Mouse (Mus musculus): ENCODE measurements at regions not wholly inside any gene's neighbourhood (a gene's known extent, or its start where the extent isn't known, plus 50 kb on each side); places are given as distances from the start of the nearest gene placed in this dataset.

DNA sequence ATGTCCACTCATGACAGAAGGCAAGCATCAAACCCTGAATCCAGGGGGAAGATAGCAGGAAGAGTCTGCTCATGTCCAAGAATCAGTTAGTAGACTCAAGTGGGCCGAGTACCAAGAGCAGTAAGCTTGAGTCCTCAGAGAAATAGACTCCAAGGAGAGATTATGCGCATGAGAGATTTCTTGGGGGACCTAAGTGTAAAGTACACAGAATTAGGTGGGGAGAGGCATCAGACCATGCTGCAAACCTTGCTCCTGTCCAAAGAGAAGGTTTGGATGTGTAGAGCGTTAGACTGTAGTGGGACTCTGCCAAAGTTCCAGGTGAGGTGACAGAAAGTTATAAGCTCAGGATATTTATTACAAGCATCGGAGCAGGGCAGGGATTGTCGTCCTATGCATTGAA is 654.4 kb downstream of the Dhx35 start:
- Histone ChIP-seq H3K4me3 (no peak overlapping the region), H3K9me3 (replicated peaks) (no peaks in the 10 kb centered on the region), H3K9ac (no peak overlapping the region), H3K27ac (ENCODE audit: poor library complexity, severe bottlenecking) (no peak overlapping the region), H3K27me3 (replicated peaks) (no peaks in the 10 kb centered on the region), H3K36me3 (no peaks in the 10 kb centered on the region), H3K4me2 (no peak overlapping the region), H3K4me1 (replicated peaks) (no peaks in the 10 kb centered on the region)
- ATAC-seq (ENCODE audit: insufficient number of reproducible peaks, low FRiP score), result no peak
- WGBS, result 86% methylated on average over 5 of the region's 5 CpGs

DNA sequence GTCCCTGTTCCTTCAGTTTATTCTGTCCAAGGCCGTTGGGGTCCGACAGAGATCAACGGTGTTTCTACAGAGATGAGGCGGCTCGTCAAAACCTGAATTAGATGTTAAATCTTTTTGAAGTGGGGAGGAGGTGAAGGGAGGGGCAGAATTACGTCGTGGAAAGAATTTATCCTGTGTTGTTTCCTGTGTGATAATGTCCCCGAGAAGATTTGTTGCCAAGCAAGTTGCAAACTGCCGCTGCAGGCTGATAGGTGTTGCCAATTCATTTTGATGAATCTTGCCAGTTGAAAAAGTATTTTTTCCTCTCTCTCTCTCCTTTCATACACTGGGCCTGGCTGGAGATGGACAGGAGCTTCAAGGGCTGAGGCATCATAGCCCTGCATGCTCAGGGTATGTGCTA is 656.8 kb downstream of the Dhx35 start:
- Histone ChIP-seq H3K9ac (no peak overlapping the region), H3K27ac (ENCODE audit: poor library complexity, severe bottlenecking) (no peak overlapping the region), H3K4me1 (replicated peaks) (no peaks in the 10 kb centered on the region), H3K9me3 (replicated peaks) (no peaks in the 10 kb centered on the region), H3K27me3 (replicated peaks) (no peaks in the 10 kb centered on the region), H3K4me3 (no peak overlapping the region), H3K4me2 (no peak overlapping the region), H3K36me3 (no peaks in the 10 kb centered on the region)
- no peak for ATAC-seq (ENCODE audit: insufficient number of reproducible peaks, low FRiP score)
- WGBS, result 53% methylated on average over 9 of the region's 9 CpGs

DNA sequence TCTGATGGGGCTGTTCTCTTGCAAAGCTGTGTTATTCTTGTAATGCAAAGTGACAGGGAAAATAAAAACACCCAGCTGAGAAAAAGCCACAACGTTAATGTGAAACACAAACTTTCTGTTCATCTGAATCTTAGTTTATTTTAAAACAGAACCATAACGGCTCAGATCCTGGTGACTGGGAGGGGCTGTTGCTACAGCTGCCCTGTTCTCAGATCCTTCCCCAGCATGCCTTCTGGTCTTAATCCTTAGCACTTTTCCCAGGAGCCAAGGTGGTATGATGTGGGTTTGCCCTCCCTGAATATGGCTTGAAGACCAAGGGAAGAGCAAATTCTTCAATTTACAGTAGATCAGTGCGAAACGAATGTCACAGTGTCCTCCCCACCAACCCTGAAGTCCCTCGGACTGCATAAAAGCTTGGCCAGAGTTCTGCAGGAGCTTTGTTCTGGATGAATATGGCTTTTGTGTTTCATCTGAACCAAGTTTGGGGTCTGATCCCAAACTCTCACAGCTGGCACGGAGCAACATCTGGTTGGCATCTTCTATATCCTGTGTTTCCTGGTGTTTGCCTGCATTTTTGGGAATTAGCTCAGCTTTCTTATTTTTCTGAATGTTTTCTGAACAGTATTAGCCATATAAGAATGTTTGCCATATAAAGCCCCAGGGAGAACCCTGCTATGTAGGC is 686.9 kb downstream of the Dhx35 start:
- ATAC-seq (ENCODE audit: insufficient number of reproducible peaks, low FRiP score), result no peak
- no peak overlapping the region for H3K27ac ChIP-seq (ENCODE audit: poor library complexity, severe bottlenecking)
- no peaks in the 10 kb centered on the region for H3K27me3 ChIP-seq (replicated peaks)
- 72% methylated on average over 6 of the region's 6 CpGs for WGBS
- H3K4me2 ChIP-seq, result no peak overlapping the region
- H3K9me3 ChIP-seq (replicated peaks), result no peaks in the 10 kb centered on the region
- no peak overlapping the region for H3K9ac ChIP-seq
- no peaks in the 10 kb centered on the region for H3K4me1 ChIP-seq (replicated peaks)
- H3K36me3 ChIP-seq, result no peaks in the 10 kb centered on the region
- no peak overlapping the region for H3K4me3 ChIP-seq

DNA sequence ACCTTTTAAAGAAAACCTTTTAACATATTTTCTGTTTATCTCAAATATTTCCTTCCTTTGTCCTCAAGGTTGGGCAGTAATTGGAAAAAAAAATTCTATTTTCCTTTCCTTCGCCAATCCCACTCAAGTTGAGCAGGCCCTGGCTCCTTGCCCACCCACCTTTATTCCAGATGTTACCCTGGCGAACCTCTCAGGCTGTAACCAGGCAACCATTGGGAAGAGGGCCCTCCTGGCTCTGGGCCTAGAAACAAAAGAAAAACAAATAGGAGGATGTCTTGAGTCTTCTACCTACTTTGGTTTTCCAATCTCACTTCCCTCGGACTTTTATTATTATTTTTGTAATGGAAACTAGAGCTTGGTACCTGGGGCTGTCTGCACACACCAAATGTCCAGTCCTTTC is 696.5 kb downstream of the Dhx35 start:
- H3K4me2 ChIP-seq, result no peak overlapping the region
- H3K9ac ChIP-seq, result no peak overlapping the region
- no peaks in the 10 kb centered on the region for H3K27me3 ChIP-seq (replicated peaks)
- no peak overlapping the region for H3K27ac ChIP-seq (ENCODE audit: poor library complexity, severe bottlenecking)
- 0 out of 2 replicates have a peak, but pooled peaks cover 3% of the 10 kb centered on the region for H3K4me1 ChIP-seq (replicated peaks)
- no peaks in the 10 kb centered on the region for H3K36me3 ChIP-seq
- no peak for ATAC-seq (ENCODE audit: insufficient number of reproducible peaks, low FRiP score)
- no peak overlapping the region for H3K4me3 ChIP-seq
- no peaks in the 10 kb centered on the region for H3K9me3 ChIP-seq (replicated peaks)
- WGBS, result 59% methylated on average over 3 of the region's 3 CpGs

DNA sequence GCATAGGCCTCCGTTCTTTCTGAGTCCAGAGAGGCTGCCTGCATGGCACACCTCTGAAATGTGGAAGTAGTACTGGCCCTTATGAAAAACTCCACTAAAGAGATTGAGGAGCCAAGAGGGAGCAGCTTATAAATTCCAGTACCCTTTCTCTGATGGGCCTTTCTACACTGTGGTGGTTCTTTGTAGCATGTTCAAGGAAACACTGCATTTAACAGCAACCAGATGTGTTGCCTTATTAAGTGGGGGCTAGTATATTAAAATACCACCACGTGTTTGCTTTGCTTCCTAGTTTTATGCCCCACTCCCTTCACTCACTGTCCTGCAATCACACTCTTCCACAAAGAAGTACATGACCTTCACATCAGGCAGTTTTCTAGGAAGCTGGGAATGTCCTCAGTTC is 704.1 kb downstream of the Dhx35 start:
- no peak overlapping the region for H3K9ac ChIP-seq
- 63% methylated on average over 2 of the region's 2 CpGs for WGBS
- no peak for ATAC-seq (ENCODE audit: insufficient number of reproducible peaks, low FRiP score)
- H3K36me3 ChIP-seq, result no peaks in the 10 kb centered on the region
- 0 out of 2 replicates have a peak, but pooled peaks cover 2% of the 10 kb centered on the region for H3K9me3 ChIP-seq (replicated peaks)
- H3K27me3 ChIP-seq (replicated peaks), result no peaks in the 10 kb centered on the region
- H3K4me3 ChIP-seq, result no peak overlapping the region
- no peaks in the 10 kb centered on the region for H3K4me1 ChIP-seq (replicated peaks)
- no peak overlapping the region for H3K4me2 ChIP-seq
- H3K27ac ChIP-seq (ENCODE audit: poor library complexity, severe bottlenecking), result no peak overlapping the region

DNA sequence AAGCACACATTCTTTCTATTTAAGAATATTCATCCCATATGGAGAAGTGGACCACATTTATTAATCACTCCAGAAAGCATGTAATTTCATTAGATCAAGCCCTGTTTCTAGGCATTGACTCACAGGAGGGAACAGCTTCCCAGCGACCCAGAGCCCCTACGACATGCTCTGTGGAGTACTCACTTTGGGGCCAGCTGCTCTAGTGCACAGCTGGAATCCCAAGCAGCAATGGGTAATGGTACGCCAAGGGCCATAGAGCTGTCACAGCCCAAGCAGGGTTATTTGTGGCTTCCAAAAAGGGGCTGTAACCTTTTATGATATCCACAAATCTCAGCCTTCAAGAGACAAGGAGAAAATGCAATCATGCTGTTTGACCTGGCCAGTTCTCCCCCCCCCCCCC is 706.4 kb downstream of the Dhx35 start:
- Histone ChIP-seq H3K36me3 (no peaks in the 10 kb centered on the region), H3K27me3 (replicated peaks) (no peaks in the 10 kb centered on the region), H3K9me3 (replicated peaks) (0 out of 2 replicates have a peak, but pooled peaks cover 2% of the 10 kb centered on the region), H3K4me1 (replicated peaks) (no peaks in the 10 kb centered on the region), H3K4me3 (no peak overlapping the region), H3K27ac (ENCODE audit: poor library complexity, severe bottlenecking) (no peak overlapping the region), H3K4me2 (no peak overlapping the region), H3K9ac (no peak overlapping the region)
- 78% methylated on average over 3 of the region's 3 CpGs for WGBS
- no peak for ATAC-seq (ENCODE audit: insufficient number of reproducible peaks, low FRiP score)

DNA sequence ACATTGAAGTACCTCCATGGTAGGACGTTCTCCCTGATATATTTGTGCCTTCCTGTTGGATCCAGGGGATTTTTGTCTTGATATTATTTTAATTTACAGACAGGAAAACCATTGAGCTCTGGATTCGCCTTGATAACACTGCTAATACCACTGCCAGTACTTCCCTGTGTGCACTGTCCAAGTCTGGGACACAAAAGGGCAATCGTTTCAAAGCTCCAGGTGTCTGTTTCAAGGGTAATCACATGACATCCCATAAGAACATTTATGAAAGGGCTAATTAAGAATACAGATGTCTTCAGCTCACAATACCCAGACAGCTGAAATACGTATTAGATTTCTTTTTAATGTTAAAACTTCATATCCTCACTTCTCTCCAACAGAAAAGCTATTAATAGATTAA is 724.5 kb downstream of the Dhx35 start:
- 51% methylated on average over 4 of the region's 4 CpGs for WGBS
- no peaks in the 10 kb centered on the region for H3K4me1 ChIP-seq (replicated peaks)
- H3K9me3 ChIP-seq (replicated peaks), result no peaks in the 10 kb centered on the region
- H3K4me3 ChIP-seq, result no peak overlapping the region
- H3K9ac ChIP-seq, result no peak overlapping the region
- H3K36me3 ChIP-seq, result no peaks in the 10 kb centered on the region
- no peak for ATAC-seq (ENCODE audit: insufficient number of reproducible peaks, low FRiP score)
- no peak overlapping the region for H3K27ac ChIP-seq (ENCODE audit: poor library complexity, severe bottlenecking)
- no peaks in the 10 kb centered on the region for H3K27me3 ChIP-seq (replicated peaks)
- H3K4me2 ChIP-seq, result no peak overlapping the region

DNA sequence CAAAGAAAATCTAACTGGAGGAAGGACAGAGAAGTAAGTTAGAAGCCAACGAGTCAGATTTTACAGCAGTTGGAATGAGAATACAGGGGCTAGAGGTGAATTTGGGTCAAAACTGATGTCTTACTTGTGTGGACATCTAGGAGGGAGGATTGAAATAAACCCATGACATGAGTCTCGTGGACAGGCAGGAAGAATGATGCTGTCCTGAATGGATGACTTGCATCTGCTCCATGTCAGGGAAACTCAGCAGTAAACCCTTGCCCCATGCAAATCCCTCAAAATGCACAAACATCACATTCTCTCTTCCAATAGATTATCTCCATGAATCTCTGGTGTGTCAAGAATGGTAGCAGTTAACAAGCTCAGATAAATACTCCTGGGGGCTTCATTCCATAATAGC is 729.1 kb downstream of the Dhx35 start:
- no peak overlapping the region for H3K27ac ChIP-seq (ENCODE audit: poor library complexity, severe bottlenecking)
- ATAC-seq (ENCODE audit: insufficient number of reproducible peaks, low FRiP score), result no peak
- no peaks in the 10 kb centered on the region for H3K36me3 ChIP-seq
- no peaks in the 10 kb centered on the region for H3K4me1 ChIP-seq (replicated peaks)
- no peaks in the 10 kb centered on the region for H3K9me3 ChIP-seq (replicated peaks)
- WGBS, result 74% methylated on average over 2 of the region's 2 CpGs
- H3K4me3 ChIP-seq, result no peak overlapping the region
- no peaks in the 10 kb centered on the region for H3K27me3 ChIP-seq (replicated peaks)
- no peak overlapping the region for H3K4me2 ChIP-seq
- H3K9ac ChIP-seq, result no peak overlapping the region

DNA sequence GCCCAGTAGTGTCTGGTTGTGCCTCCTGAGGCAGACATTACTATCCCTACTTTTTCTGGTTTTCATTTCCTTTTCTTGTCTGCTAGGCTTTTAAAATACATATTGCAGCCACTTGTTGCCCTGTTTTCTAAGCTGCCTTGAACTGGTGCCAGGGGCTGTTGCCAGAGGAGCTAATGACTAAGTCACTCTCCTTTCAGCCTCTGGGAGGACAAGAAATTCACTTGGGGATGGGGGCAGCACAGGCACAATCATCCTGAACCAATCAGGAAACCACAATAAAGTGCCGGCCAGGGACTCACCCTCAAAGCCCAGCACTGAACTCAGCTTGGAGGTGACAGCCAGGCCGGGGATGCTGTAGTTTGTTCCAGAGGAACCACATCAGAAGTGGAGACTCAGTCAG is 740.3 kb downstream of the Dhx35 start:
- no peak for ATAC-seq (ENCODE audit: insufficient number of reproducible peaks, low FRiP score)
- H3K9me3 ChIP-seq (replicated peaks), result no peaks in the 10 kb centered on the region
- no peaks in the 10 kb centered on the region for H3K4me1 ChIP-seq (replicated peaks)
- H3K4me2 ChIP-seq, result no peak overlapping the region
- H3K9ac ChIP-seq, result no peak overlapping the region
- no peak overlapping the region for H3K4me3 ChIP-seq
- WGBS, result 54% methylated on average over 2 of the region's 2 CpGs
- H3K27me3 ChIP-seq (replicated peaks), result no peaks in the 10 kb centered on the region
- H3K36me3 ChIP-seq, result no peaks in the 10 kb centered on the region
- no peak overlapping the region for H3K27ac ChIP-seq (ENCODE audit: poor library complexity, severe bottlenecking)

DNA sequence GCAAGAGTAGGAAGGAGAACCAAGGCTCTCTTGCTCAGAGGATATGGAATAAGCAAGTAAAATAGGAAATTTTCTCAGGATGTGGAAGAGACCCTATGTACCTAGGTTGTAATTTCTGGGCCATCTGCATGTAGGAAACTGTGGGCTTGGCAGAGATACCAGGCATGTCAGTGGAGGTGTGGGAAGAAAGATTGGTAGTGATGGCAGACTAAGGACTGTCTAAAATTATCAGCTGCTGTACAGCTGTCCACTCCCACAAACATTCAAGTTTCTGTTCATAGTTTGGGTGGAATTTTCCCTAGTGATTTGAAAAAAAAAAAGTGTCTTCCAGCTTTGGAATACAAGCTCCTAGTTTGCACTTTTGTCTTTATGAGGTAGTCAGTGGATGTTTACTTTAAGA is 744.7 kb downstream of the Dhx35 start:
- Histone ChIP-seq H3K27ac (ENCODE audit: poor library complexity, severe bottlenecking) (no peak overlapping the region), H3K36me3 (no peaks in the 10 kb centered on the region), H3K4me1 (replicated peaks) (no peaks in the 10 kb centered on the region), H3K4me2 (no peak overlapping the region), H3K27me3 (replicated peaks) (no peaks in the 10 kb centered on the region), H3K4me3 (no peak overlapping the region), H3K9ac (no peak overlapping the region), H3K9me3 (replicated peaks) (no peaks in the 10 kb centered on the region)
- no peak for ATAC-seq (ENCODE audit: insufficient number of reproducible peaks, low FRiP score)

DNA sequence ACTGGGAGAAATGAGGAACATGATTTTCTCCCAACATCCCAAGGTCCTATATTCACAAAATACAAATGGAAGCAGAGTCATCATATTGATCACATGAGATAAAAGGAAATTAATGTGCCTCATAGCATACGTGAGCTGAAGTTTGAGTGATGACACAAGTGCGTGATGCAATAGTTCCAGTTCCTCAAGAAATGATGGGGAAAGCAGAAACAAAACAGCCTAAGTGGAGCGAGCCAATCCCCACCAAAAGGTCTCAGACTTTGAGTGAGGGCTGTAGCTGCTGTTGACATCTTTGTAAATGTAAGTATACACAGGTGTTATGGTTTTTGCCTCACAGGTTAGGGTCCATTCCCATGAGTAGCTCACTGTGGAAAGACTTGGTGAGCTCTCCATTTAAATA is 763.0 kb downstream of the Dhx35 start:
- Histone ChIP-seq H3K4me3 (no peak overlapping the region), H3K9me3 (replicated peaks) (no peaks in the 10 kb centered on the region), H3K27ac (ENCODE audit: poor library complexity, severe bottlenecking) (no peak overlapping the region), H3K4me1 (replicated peaks) (no peaks in the 10 kb centered on the region), H3K27me3 (replicated peaks) (no peaks in the 10 kb centered on the region), H3K9ac (no peak overlapping the region), H3K4me2 (no peak overlapping the region), H3K36me3 (no peaks in the 10 kb centered on the region)
- WGBS, result 74% methylated on average over 3 of the region's 3 CpGs
- no peak for ATAC-seq (ENCODE audit: insufficient number of reproducible peaks, low FRiP score)

DNA sequence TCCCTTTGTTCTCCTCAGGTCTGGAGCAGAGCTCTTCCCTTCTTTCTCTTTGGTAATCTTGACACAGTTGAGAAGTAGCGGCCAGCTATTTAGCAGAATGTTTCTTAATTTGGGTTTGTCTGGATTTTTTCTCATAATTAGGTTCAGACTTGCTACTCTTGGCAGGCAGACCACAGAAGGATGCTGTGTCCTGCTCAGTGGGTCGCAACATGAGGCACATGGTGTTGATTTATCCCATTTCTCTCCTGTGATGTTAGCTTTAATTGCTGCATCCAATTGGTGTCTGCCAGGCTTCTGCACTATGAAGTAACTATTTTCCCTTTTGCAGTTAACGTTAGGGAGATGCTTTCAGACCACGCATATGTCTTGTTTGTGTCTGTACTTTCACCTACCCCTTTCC is 768.7 kb downstream of the Gm826 start:
- Histone ChIP-seq H3K4me3 (no peak overlapping the region), H3K36me3 (no peaks in the 10 kb centered on the region), H3K9me3 (replicated peaks) (no peaks in the 10 kb centered on the region), H3K4me1 (replicated peaks) (no peaks in the 10 kb centered on the region), H3K27me3 (replicated peaks) (no peaks in the 10 kb centered on the region), H3K27ac (ENCODE audit: poor library complexity, severe bottlenecking) (no peak overlapping the region), H3K4me2 (no peak overlapping the region), H3K9ac (no peak overlapping the region)
- no peak for ATAC-seq (ENCODE audit: insufficient number of reproducible peaks, low FRiP score)
- WGBS, result 78% methylated on average over 4 of the region's 4 CpGs

All from heart, embryonic 12.5 days (tissue).